Mouse (Mus musculus) liver, embryonic 15.5 days (tissue): ENCODE measurements around the gene Grin2a. TPM values are rescaled to one million over a fixed set of nuclear protein-coding genes. Genes with fewer than 3 reads are reported as not detected.

ENCODE experiments used
- ATAC-seq: fragments of 200-750 bp; cut with Nextera tagmentation; 2 replicates; pipeline ENCODE4 v1.8.0; 2017; ENCODE audit warnings: moderate number of reproducible peaks, mild to moderate bottlenecking, moderate library complexity; ENCODE audit not compliant: insufficient read depth
- H3K27ac ChIP-seq: fragments of 300-500 bp; sonication (generic); replicated peaks from 2 replicates; pipeline ENCODE4 v1.5.1; 2015; ENCODE audit warnings: mild to moderate bottlenecking, inconsistent platforms
- H3K27me3 ChIP-seq: fragments of 300-500 bp; sonication (generic); 2 replicates; pipeline ENCODE4 v1.6.1; 2015; ENCODE audit warnings: mild to moderate bottlenecking, inconsistent platforms
- H3K36me3 ChIP-seq: fragments of 300-500 bp; sonication (generic); replicated peaks from 2 replicates; pipeline ENCODE4 v1.6.1; 2015; ENCODE audit warnings: moderate library complexity, mild to moderate bottlenecking, inconsistent platforms
- H3K4me1 ChIP-seq: fragments of 300-500 bp; sonication (generic); replicated peaks from 2 replicates; pipeline ENCODE4 v1.6.1; 2015; ENCODE audit warnings: inconsistent platforms
- H3K4me2 ChIP-seq: fragments of 300-500 bp; sonication (generic); 2 replicates; pipeline ENCODE4 v1.6.1; 2015; ENCODE audit warnings: moderate library complexity, mild to moderate bottlenecking, inconsistent platforms
- H3K4me3 ChIP-seq: fragments of 300-500 bp; sonication (generic); replicated peaks from 2 replicates; pipeline ENCODE4 v1.5.1; 2015; ENCODE audit warnings: mild to moderate bottlenecking, inconsistent platforms
- H3K9ac ChIP-seq: fragments of 300-500 bp; sonication (generic); 2 replicates; pipeline ENCODE4 v1.6.1; 2015; ENCODE audit warnings: moderate library complexity, mild to moderate bottlenecking, inconsistent platforms
- H3K9me3 ChIP-seq: fragments of 300-500 bp; sonication (generic); replicated peaks from 2 replicates; pipeline ENCODE4 v1.6.1; 2016; ENCODE audit warnings: inconsistent platforms
- WGBS: fragments of 180-500 bp; shearing (Covaris S2); methylation state at CpG from one replicate; pipeline ENCODE4 v1.1.7; 2015; ENCODE audit warnings: mixed read lengths; ENCODE audit not compliant: insufficient replicate concordance; 5-methylcytosine and 5-hydroxymethylcytosine counted together
- polyA plus RNA-seq: library from polyadenylated mRNA; unstranded; fragments of >200 nt; fragmentation: Nextera tagmentation; extraction: Ambion mirVana; gene quantifications from 2 replicates; pipeline ENCODE4 v1.2.1, GENCODE M21; 2015

The Grin2a gene
- polyA plus RNA-seq, 1 experiment from 2014 or later, result not detected

GRCm38 (mm10) chr16:9902680-9903463, 92.5 kb downstream of the Grin2a start:
- H3K36me3 ChIP-seq, result no peaks in the 10 kb centered on the region
- no peak overlapping the region for H3K4me3 ChIP-seq
- 60% methylated on average over 5 of the region's 5 CpGs for WGBS
- H3K27ac ChIP-seq, result no peak overlapping the region
- H3K9me3 ChIP-seq, result no peaks in the 10 kb centered on the region
- no peak overlapping the region for H3K9ac ChIP-seq
- no peak for ATAC-seq
- H3K4me1 ChIP-seq, result no peaks in the 10 kb centered on the region
- no peaks in the 10 kb centered on the region for H3K27me3 ChIP-seq
- H3K4me2 ChIP-seq, result no peak overlapping the region

- WGBS, result 11% methylated on average over 1 of the region's 1 CpGs
- no peak overlapping the region for H3K4me3 ChIP-seq
- no peaks in the 10 kb centered on the region for H3K36me3 ChIP-seq
- no peaks in the 10 kb centered on the region for H3K27me3 ChIP-seq
- no peaks in the 10 kb centered on the region for H3K4me1 ChIP-seq
- H3K9me3 ChIP-seq, result no peaks in the 10 kb centered on the region
- H3K4me2 ChIP-seq, result no peak overlapping the region
- H3K9ac ChIP-seq, result no peak overlapping the region
- no peak for ATAC-seq
- H3K27ac ChIP-seq, result no peak overlapping the region
Measured at GRCm38 (mm10) chr16:9901433-9901832, 93.9 kb downstream of the Grin2a start.

- ATAC-seq, result no peak
- Histone ChIP-seq H3K4me3 (no peak overlapping the region), H3K9ac (no peak overlapping the region), H3K4me2 (no peak overlapping the region), H3K9me3 (no peaks in the 10 kb centered on the region), H3K4me1 (no peaks in the 10 kb centered on the region), H3K36me3 (no peaks in the 10 kb centered on the region), H3K27ac (no peak overlapping the region), H3K27me3 (no peaks in the 10 kb centered on the region)
- 50% methylated on average over 3 of the region's 3 CpGs for WGBS
Measured at GRCm38 (mm10) chr16:9900996-9901395, 94.4 kb downstream of the Grin2a start.

GRCm38 (mm10) chr16:9900196-9900595, 95.2 kb downstream of the Grin2a start:
- H3K27me3 ChIP-seq, result no peaks in the 10 kb centered on the region
- H3K27ac ChIP-seq, result no peak overlapping the region
- H3K36me3 ChIP-seq, result no peaks in the 10 kb centered on the region
- no peak overlapping the region for H3K4me2 ChIP-seq
- no peak overlapping the region for H3K9ac ChIP-seq
- 62% methylated on average over 1 of the region's 1 CpGs for WGBS
- H3K4me3 ChIP-seq, result no peak overlapping the region
- H3K4me1 ChIP-seq, result no peaks in the 10 kb centered on the region
- ATAC-seq, result no peak
- no peaks in the 10 kb centered on the region for H3K9me3 ChIP-seq

- no peaks in the 10 kb centered on the region for H3K36me3 ChIP-seq
- H3K9ac ChIP-seq, result no peak overlapping the region
- no peaks in the 10 kb centered on the region for H3K4me1 ChIP-seq
- H3K4me3 ChIP-seq, result no peak overlapping the region
- ATAC-seq, result no peak
- no peaks in the 10 kb centered on the region for H3K27me3 ChIP-seq
- no peaks in the 10 kb centered on the region for H3K9me3 ChIP-seq
- H3K4me2 ChIP-seq, result no peak overlapping the region
- 51% methylated on average over 2 of the region's 2 CpGs for WGBS
- H3K27ac ChIP-seq, result no peak overlapping the region
Measured at GRCm38 (mm10) chr16:9899176-9899575, 96.2 kb downstream of the Grin2a start.

- ATAC-seq, result no peak
- Histone ChIP-seq H3K4me1 (no peaks in the 10 kb centered on the region), H3K36me3 (no peaks in the 10 kb centered on the region), H3K9ac (no peak overlapping the region), H3K4me2 (no peak overlapping the region), H3K4me3 (no peak overlapping the region), H3K9me3 (no peaks in the 10 kb centered on the region), H3K27ac (no peak overlapping the region), H3K27me3 (no peaks in the 10 kb centered on the region)
- WGBS, result 52% methylated on average over 7 of the region's 7 CpGs
Measured at GRCm38 (mm10) chr16:9895581-9895980, 99.8 kb downstream of the Grin2a start.

- H3K4me1 ChIP-seq, result no peaks in the 10 kb centered on the region
- no peak overlapping the region for H3K4me2 ChIP-seq
- WGBS, result 64% methylated on average over 4 of the region's 4 CpGs
- H3K27ac ChIP-seq, result no peak overlapping the region
- no peak overlapping the region for H3K4me3 ChIP-seq
- H3K9ac ChIP-seq, result no peak overlapping the region
- H3K36me3 ChIP-seq, result no peaks in the 10 kb centered on the region
- no peak for ATAC-seq
- H3K9me3 ChIP-seq, result no peaks in the 10 kb centered on the region
- no peaks in the 10 kb centered on the region for H3K27me3 ChIP-seq
Measured at GRCm38 (mm10) chr16:9886155-9886554, 109.2 kb downstream of the Grin2a start.

- no peak overlapping the region for H3K4me2 ChIP-seq
- no peak overlapping the region for H3K27ac ChIP-seq
- 73% methylated on average over 2 of the region's 2 CpGs for WGBS
- H3K27me3 ChIP-seq, result no peaks in the 10 kb centered on the region
- H3K9me3 ChIP-seq, result no peaks in the 10 kb centered on the region
- H3K36me3 ChIP-seq, result no peaks in the 10 kb centered on the region
- ATAC-seq, result no peak
- H3K9ac ChIP-seq, result no peak overlapping the region
- no peak overlapping the region for H3K4me3 ChIP-seq
- no peaks in the 10 kb centered on the region for H3K4me1 ChIP-seq
Measured at GRCm38 (mm10) chr16:9884141-9884540, 111.2 kb downstream of the Grin2a start.

GRCm38 (mm10) chr16:9882420-9882819, 112.9 kb downstream of the Grin2a start:
- H3K27ac ChIP-seq, result no peak overlapping the region
- H3K4me1 ChIP-seq, result no peaks in the 10 kb centered on the region
- H3K36me3 ChIP-seq, result no peaks in the 10 kb centered on the region
- no peak overlapping the region for H3K9ac ChIP-seq
- H3K4me2 ChIP-seq, result no peak overlapping the region
- WGBS, result 39% methylated on average over 4 of the region's 4 CpGs
- H3K9me3 ChIP-seq, result no peaks in the 10 kb centered on the region
- no peak for ATAC-seq
- no peaks in the 10 kb centered on the region for H3K27me3 ChIP-seq
- H3K4me3 ChIP-seq, result no peak overlapping the region

- Histone ChIP-seq H3K4me1 (no peaks in the 10 kb centered on the region), H3K4me3 (no peak overlapping the region), H3K36me3 (no peaks in the 10 kb centered on the region), H3K27ac (no peak overlapping the region), H3K4me2 (no peak overlapping the region), H3K27me3 (no peaks in the 10 kb centered on the region), H3K9me3 (no peaks in the 10 kb centered on the region), H3K9ac (no peak overlapping the region)
- WGBS, result 49% methylated on average over 4 of the region's 4 CpGs
- no peak for ATAC-seq
Measured at GRCm38 (mm10) chr16:9873001-9873400, 122.4 kb downstream of the Grin2a start.

GRCm38 (mm10) chr16:9865710-9866109, 129.7 kb downstream of the Grin2a start:
- no peaks in the 10 kb centered on the region for H3K36me3 ChIP-seq
- no peaks in the 10 kb centered on the region for H3K27me3 ChIP-seq
- ATAC-seq, result no peak
- no peak overlapping the region for H3K27ac ChIP-seq
- H3K9me3 ChIP-seq, result no peaks in the 10 kb centered on the region
- H3K9ac ChIP-seq, result no peak overlapping the region
- no peak overlapping the region for H3K4me3 ChIP-seq
- WGBS, result 64% methylated on average over 3 of the region's 3 CpGs
- no peaks in the 10 kb centered on the region for H3K4me1 ChIP-seq
- H3K4me2 ChIP-seq, result no peak overlapping the region

- Histone ChIP-seq H3K27me3 (no peaks in the 10 kb centered on the region), H3K36me3 (no peaks in the 10 kb centered on the region), H3K4me3 (no peak overlapping the region), H3K27ac (no peak overlapping the region), H3K4me1 (no peaks in the 10 kb centered on the region), H3K4me2 (no peak overlapping the region), H3K9ac (no peak overlapping the region), H3K9me3 (no peaks in the 10 kb centered on the region)
- WGBS, result 45% methylated on average over 4 of the region's 4 CpGs
- ATAC-seq, result no peak
Measured at GRCm38 (mm10) chr16:9865039-9865438, 130.3 kb downstream of the Grin2a start.
